Mouse (Mus musculus): ENCODE data around the gene Glis2.

The Glis2 gene

GRCm38 (mm10) chr16:4604293-4604837, 9.9 kb downstream of the Glis2 start:
- no peak for DNase-seq (ENCODE audit: low read depth)

GRCm38 (mm10) chr16:4605514-4606131, 11.1 kb downstream of the Glis2 start:
- no peak for DNase-seq (ENCODE audit: low read depth)

GRCm38 (mm10) chr16:4606431-4607084, 12.0 kb downstream of the Glis2 start:
- DNase-seq (ENCODE audit: low read depth) = peak; percentile 48

GRCm38 (mm10) chr16:4607818-4608531, 13.5 kb downstream of the Glis2 start:
- DNase-seq (ENCODE audit: low read depth) = peak; percentile 92

GRCm38 (mm10) chr16:4608532-4609059, 14.1 kb downstream of the Glis2 start:
- DNase-seq (ENCODE audit: low read depth) = no peak

GRCm38 (mm10) chr16:4611193-4611592, 16.7 kb downstream of the Glis2 start:
- no peak for DNase-seq (ENCODE audit: low read depth)

- DNase-seq (ENCODE audit: low read depth) = no peak
Measured at GRCm38 (mm10) chr16:4611676-4612075, 17.2 kb downstream of the Glis2 start.

- DNase-seq (ENCODE audit: low read depth) = no peak
Measured at GRCm38 (mm10) chr16:4613736-4614135, 19.2 kb downstream of the Glis2 start.

- DNase-seq (ENCODE audit: low read depth) = no peak
Measured at GRCm38 (mm10) chr16:4614639-4615038, 20.1 kb downstream of the Glis2 start.

- no peak for DNase-seq (ENCODE audit: low read depth)
Measured at GRCm38 (mm10) chr16:4615297-4615696, 20.8 kb downstream of the Glis2 start.

GRCm38 (mm10) chr16:4616829-4617228, 22.3 kb downstream of the Glis2 start:
- DNase-seq (ENCODE audit: low read depth) = no peak

- no peak for DNase-seq (ENCODE audit: low read depth)
Measured at GRCm38 (mm10) chr16:4624074-4624473, 29.6 kb downstream of the Glis2 start.

- DNase-seq (ENCODE audit: low read depth) = peak; percentile 94
Measured at GRCm38 (mm10) chr16:4624481-4625110, 30.1 kb downstream of the Glis2 start, which contains the start of gene Pam16. Gene Pam16, minus strand, starts transcription at chr16:4624988.

GRCm38 (mm10) chr16:4627105-4627504, 32.6 kb downstream of the Glis2 start:
- DNase-seq (ENCODE audit: low read depth) = no peak

GRCm38 (mm10) chr16:4628898-4629419, 34.4 kb downstream of the Glis2 start:
- DNase-seq (ENCODE audit: low read depth) = no peak

- peak; percentile 86 for DNase-seq (ENCODE audit: low read depth)
Measured at GRCm38 (mm10) chr16:4629950-4630349, 35.4 kb downstream of the Glis2 start.

GRCm38 (mm10) chr16:4632050-4632449, 37.5 kb downstream of the Glis2 start:
- no peak for DNase-seq (ENCODE audit: low read depth)

- no peak for DNase-seq (ENCODE audit: low read depth)
Measured at GRCm38 (mm10) chr16:4633661-4634060, 39.1 kb downstream of the Glis2 start.

- DNase-seq (ENCODE audit: low read depth) = no peak
Measured at GRCm38 (mm10) chr16:4634681-4635080, 40.2 kb downstream of the Glis2 start.

GRCm38 (mm10) chr16:4635760-4636159, 41.2 kb downstream of the Glis2 start:
- DNase-seq (ENCODE audit: low read depth) = no peak

GRCm38 (mm10) chr16:4638891-4639390, 44.4 kb downstream of the Glis2 start:
- DNase-seq (ENCODE audit: low read depth) = no peak

GRCm38 (mm10) chr16:4639831-4640237, 45.3 kb downstream of the Glis2 start, which contains the start of the genes Vasn and Dnaja3:
Gene Vasn, plus strand, starts transcription at chr16:4639941.
Gene Dnaja3, plus strand, starts transcription at chr16:4639989.
- peak; percentile 21 for DNase-seq (ENCODE audit: low read depth)

All from induced T-regulatory cell, adult 2 months (primary cell).